ENCODE assay signal across 15 mouse cellular contexts in the genomic region with DNA sequence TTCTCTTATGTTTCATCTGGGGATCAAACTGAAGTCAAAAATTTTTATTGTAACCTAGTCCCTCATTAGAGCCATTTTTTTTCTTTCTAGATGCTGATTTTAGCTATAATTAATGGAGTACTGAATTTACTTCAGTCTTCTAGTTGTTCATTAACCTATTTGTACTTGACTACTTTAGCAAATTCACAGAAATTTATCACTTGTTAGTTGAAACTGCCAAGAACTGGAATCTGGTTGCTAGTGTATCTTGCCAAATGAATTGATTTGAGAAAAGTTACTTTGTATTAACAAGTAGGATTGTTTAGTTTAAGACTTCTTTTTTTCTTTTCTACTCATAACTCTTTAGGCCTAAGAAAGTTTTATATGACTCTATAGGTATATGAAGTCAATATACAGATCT.
"Had no signal": no experiment of that assay in that cellular context is flagged by ENCODE, and none has a peak within 500 bp of the region (broad histone marks: within the 10 kb centered on the region; RNA-seq: fewer than 3 reads in every experiment).

No protein-coding gene starts in this region.

- H3K27me3 ChIP-seq: neural tube, embryonic 15.5 days; stomach, embryonic 15.5 days had no signal

- H3K27ac ChIP-seq: neural tube, embryonic 15.5 days; stomach, embryonic 15.5 days; stomach, postnatal 0 days had no signal

- H3K4me2 ChIP-seq: neural tube, embryonic 15.5 days; stomach, embryonic 15.5 days had no signal

- H3K9ac ChIP-seq: neural tube, embryonic 15.5 days; stomach, embryonic 15.5 days had no signal

- H3K4me1 ChIP-seq: neural tube, embryonic 15.5 days; stomach, embryonic 15.5 days had no signal

- H3K9me3 ChIP-seq: neural tube, embryonic 15.5 days; stomach, embryonic 15.5 days had no signal

- H3K4me3 ChIP-seq: neural tube, embryonic 15.5 days; stomach, embryonic 15.5 days had no signal

- H3K36me3 ChIP-seq: neural tube, embryonic 15.5 days; stomach, embryonic 15.5 days had no signal

- DNase-seq: retina, postnatal 1 day; right cerebral cortex, adult 18-20 months; right cerebral cortex, postnatal 14 days; right cerebral cortex, postnatal 25 days; right cerebral cortex, postnatal 4 days; spleen, adult 18-20 months; thymus, adult 18-20 months; thymus, adult 2 months; thymus, postnatal 14 days; thymus, postnatal 25 days; thymus, postnatal 36 days; thymus, postnatal 4 days had no signal
